Mouse (Mus musculus): ENCODE data around the gene Sycn.
"Not testable (repeated sequence)": the region's sequence is repeated elsewhere in the genome, so short reads cannot be mapped to it uniquely, and the experiment has no call there.

Sycn gene

GRCm38 (mm10) chr7:28540526-28540925 is at the start of gene Sycn:
Gene Sycn, plus strand, starts transcription at chr7:28540885.
- DNase-seq (ENCODE audit: low read depth, low spot score) = no peak

DNA sequence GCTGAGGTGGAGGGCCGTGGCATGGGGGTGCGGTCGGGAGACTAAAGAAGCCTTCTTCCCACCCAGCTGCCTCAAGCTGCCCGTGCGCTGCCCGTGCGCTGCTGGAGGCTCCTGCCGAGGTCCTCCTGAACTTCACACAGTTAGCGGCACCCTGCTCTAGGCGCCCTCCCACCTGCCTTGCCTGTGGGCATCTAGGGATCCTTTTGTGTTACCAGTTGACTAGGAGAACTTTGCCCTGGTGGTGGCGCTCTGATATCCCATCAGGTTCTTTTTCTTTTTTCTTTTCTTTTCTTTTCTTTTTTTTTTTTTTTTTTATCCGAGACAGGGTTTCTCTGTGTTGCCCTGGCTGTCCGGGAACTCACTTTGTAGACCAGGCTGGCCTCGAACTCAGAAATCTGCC is 49.8 kb upstream of the Sycn start:
- DNase-seq (ENCODE audit: low read depth, low spot score) = no peak

GRCm38 (mm10) chr7:28492310-28492709 is 48.4 kb upstream of the Sycn start:
- DNase-seq (ENCODE audit: low read depth, low spot score) = no peak

DNA sequence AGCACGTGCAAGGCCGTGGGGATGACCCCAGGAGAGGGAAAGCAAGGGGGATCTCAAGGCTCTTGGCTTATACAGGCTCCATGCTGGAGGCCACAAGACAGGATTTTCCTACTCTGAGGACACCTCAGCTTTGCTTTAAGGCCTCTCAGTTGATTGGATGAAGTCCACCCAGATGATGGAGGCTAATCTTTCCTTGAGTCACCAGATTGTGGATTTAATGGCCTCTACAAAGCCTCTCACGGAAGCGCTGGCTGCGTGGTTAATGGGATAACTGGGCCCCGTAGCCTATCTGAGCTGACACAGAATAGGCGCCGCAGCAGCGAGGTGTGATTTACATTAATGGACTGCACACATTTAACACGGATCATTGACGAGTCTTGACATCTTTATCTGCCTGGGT is 45.3 kb upstream of the Sycn start:
- DNase-seq (ENCODE audit: low read depth, low spot score) = no peak

- DNase-seq (ENCODE audit: low read depth, low spot score) = no peak
Measured at GRCm38 (mm10) chr7:28505585-28505984, 35.1 kb upstream of the Sycn start.

- DNase-seq (ENCODE audit: low read depth, low spot score) = not testable (repeated sequence)
Measured at GRCm38 (mm10) chr7:28509121-28509520, 31.6 kb upstream of the Sycn start.

DNA sequence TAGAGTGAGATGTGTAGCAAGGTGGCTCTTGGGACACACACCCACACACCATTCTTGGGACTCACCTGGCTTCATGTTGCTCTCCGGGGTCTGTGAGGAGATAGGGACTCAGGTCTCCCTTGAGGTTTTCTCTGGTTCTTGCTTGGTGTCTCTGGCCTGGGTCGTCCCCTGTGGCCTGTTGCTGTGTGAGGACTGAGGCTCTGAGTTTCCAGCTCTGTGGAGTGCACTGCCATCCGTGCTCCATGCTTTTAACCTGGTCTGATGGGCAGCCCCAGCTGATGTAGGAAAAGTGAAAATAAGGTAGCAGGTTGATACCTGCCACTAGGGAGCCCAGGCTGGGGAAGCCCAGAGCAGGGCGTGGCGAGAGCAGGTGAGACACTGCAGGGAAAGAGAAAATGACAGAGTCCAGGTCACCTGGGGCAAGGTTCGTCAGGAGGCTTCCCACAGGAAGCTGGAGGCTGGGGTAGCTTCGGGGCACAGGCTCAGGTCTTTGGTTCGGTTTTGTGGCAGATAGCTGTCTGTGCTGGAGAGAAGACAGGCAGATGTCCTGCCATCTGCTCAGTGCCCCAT is 30.2 kb upstream of the Sycn start, which contains the start of gene Ifnl2:
Gene Ifnl2, minus strand, starts transcription at position 51 of the 570 bp plus-strand sequence.
- DNase-seq (ENCODE audit: low read depth, low spot score) = not testable (repeated sequence)

DNA sequence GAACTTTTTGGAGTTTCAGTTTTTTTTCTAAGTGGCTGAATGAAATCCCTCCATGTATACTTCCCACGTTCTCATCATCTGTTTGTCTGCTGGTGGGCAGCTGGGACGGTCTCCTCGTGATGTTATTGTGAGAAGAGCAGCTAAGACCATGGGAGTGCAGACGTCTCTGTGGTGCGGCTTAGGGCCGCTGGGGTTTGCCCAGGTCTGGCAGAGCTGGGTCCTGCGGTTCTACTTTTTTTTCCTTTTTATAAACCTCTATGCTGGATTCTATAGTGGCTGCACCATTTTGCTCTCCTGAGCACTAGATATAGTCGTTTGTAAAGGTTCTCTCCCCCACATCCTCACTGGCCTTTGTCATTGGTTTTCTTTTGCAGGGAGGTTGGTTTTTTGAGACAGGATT is 29.2 kb upstream of the Sycn start:
- no peak for DNase-seq (ENCODE audit: low read depth, low spot score)

DNA sequence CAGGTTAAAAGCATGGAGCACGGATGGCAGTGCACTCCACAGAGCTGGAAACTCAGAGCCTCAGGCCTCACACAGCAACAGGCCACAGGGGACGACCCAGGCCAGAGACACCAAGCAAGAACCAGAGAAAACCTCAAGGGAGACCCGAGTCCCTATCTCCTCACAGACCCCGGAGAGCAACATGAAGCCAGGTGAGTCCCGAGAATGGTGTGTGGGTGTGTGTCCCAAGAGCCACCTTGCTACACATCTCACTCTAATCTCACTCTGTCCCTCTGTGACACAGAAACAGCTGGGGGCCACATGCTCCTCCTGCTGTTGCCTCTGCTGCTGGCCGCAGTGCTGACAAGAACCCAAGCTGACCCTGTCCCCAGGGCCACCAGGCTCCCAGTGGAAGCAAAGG is 18.1 kb upstream of the Sycn start, which contains the start of gene Ifnl3:
Gene Ifnl3, plus strand, starts transcription at position 301 of the 400 bp plus-strand sequence.
- DNase-seq (ENCODE audit: low read depth, low spot score) = not testable (repeated sequence)

GRCm38 (mm10) chr7:28527922-28528719 is 12.6 kb upstream of the Sycn start:
- peak; percentile 46 for DNase-seq (ENCODE audit: low read depth, low spot score)

DNA sequence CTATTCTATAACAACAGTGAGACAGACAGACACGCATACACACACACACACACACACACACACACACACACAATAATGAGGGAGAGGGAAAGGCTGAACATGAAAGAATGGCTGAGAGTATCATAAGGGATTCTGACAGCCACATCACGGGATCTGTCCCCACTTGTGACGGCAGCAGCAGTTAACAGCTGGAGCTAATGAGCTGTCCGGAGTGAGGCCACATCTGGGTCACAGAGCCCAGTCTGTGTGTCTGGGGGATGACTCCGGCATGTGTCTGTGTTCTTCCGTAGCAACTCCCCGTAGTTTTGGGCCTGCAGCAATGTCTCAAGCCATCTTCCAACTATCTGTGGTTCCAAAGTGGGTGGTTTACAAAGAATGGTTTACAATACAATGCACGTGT is 8.7 kb upstream of the Sycn start:
- DNase-seq (ENCODE audit: low read depth, low spot score) = no peak

GRCm38 (mm10) chr7:28538886-28539285 is 1.8 kb upstream of the Sycn start:
- DNase-seq (ENCODE audit: low read depth, low spot score) = not testable (repeated sequence)

DNA sequence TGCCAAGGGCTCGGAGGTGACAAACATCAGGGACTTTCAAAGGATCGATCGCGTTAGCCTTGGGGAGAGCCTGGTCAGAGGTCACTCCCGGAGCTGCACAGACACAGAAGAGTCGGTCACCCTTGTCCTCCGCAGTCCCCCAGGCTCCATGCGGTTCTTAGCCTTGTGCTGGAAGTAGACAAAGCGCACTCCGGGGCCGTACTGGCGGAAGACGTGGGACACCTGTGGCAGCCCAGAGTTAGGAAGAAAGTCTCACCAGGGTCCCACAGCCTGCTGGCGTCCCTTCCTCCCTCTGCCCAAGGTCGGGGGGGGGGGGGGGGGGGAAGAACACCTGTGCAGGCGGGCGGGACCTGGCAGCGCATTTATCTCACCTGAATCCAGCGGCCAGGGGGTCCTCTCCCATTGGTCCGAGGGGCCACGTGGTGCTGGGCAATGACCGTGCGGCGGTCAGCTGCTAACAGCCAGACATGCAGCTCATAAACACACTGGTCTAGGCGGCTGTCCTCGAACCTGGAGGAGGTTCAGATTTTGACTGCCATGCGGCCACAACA is 3.4 kb downstream of the Sycn start:
- DNase-seq (ENCODE audit: low read depth, low spot score) = no peak

DNA sequence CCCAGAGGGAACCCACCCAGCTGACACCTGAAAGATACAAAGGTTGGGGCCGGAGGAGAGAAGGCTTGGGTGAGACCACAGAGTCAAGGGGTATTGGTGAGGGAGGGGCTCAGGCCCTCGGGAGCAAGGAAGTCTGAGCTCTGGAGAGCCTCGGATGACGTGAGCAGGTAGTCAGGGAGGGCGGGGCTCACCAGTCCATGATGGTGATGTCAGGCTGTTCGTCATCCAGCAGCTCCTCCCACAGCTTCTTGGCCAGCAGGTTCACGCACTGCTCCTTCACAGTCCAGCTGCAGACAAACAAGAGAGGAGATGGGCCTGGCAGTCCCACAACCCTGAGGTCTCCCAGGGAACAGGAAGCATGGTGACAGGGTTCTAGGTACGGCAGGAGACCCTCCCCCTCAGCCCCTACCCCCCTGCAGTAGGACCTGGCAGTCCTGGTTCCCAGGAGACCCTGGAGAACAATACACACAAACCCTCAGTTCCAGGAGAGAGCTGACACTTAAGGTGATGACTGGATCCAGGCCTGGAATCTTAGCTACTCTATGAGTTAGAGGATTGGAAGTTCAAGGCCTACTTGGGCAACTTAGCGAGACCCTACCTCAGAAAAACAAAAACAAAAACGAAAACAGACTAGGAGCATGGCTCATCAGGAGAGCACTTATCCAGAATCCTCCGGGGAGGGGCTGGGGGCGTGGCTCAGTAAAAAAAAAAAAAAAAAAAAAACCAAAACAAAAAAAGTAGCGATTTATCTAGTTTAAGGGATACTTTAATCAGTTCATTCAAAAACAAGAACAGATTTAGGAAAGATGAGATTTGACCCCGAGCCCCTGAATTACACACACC is 4.6 kb downstream of the Sycn start:
- no peak for DNase-seq (ENCODE audit: low read depth, low spot score)

DNA sequence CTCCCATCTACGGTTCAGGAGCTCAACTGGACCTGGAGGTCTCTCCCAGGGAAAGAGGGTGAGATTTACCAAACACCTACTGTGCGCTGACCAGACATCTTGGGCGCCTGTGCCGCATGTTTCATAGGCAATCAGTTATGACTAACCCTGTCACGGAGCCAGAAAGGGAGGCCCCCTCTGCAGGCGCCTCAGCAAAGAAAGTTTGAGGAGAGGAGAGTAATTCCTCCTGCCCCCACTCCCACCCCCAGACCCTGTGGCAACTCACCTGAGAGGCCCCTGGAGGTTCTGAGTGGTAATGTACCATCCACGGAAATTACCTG is 5.2 kb downstream of the Sycn start:
- no peak for DNase-seq (ENCODE audit: low read depth, low spot score)

DNA sequence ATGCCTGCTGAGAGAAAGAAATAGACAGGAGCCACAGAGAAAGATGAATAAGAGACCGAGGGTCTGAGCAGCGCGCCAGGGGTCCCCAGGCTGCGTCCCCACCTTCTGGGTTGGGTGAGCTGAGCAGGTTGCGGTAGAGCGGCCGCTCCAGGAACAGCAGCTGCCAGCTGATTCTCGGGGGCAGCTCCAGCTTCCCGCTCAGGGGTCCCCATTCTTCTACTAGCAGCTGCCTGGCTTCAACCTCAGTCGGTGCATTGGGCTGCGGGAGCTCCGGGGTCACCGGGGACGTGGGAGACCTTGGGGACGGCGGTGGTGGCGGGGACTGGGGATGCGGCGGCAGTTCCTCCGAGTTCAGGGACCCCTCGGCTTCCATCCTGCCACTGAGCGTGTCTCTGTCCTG is 6.0 kb downstream of the Sycn start:
- DNase-seq (ENCODE audit: low read depth, low spot score) = no peak

- no peak for DNase-seq (ENCODE audit: low read depth, low spot score)
Measured at GRCm38 (mm10) chr7:28547154-28547553, 6.5 kb downstream of the Sycn start, which contains the start of gene Nccrp1. Gene Nccrp1, minus strand, starts transcription at chr7:28547254.

DNA sequence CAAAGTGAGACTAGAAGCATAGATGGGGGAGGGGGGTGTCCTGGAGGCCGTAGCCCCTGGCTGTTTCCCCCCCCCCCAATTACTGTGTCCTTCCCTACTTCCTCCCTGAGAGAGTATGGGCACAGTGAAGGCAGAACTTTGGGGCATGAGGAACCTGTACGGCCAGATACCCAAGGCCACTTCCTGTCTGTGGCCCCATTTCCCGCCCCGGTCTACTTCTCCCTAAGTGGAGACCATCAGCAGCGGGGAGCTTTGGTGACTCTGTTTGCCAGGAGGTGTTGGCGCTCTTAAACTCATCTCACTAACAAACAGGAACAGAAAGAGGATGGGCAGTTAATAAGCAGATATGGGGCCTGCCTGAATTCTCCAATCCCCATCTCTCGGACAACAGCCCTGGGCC is 6.9 kb downstream of the Sycn start:
- DNase-seq (ENCODE audit: low read depth, low spot score) = no peak

DNA sequence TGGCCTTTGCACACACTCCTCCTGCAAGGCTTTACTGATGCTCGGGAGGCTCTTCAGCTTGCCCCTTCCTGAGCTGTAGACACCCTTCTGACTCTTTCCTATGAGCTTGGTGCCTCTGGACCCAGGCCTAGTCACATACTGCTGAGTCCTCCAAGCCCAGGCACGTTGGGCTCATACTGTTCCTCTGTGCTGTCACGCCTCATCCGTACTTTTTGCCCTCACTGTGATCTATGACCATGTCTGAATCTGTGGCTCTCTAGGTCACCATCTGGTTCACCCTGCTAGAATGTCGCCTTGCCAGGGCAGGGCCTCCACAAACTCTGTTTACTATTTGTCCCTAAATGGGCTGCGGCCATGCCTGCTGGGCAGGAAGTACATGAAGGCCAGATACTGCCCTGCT is 12.4 kb downstream of the Sycn start:
- no peak for DNase-seq (ENCODE audit: low read depth, low spot score)

DNA sequence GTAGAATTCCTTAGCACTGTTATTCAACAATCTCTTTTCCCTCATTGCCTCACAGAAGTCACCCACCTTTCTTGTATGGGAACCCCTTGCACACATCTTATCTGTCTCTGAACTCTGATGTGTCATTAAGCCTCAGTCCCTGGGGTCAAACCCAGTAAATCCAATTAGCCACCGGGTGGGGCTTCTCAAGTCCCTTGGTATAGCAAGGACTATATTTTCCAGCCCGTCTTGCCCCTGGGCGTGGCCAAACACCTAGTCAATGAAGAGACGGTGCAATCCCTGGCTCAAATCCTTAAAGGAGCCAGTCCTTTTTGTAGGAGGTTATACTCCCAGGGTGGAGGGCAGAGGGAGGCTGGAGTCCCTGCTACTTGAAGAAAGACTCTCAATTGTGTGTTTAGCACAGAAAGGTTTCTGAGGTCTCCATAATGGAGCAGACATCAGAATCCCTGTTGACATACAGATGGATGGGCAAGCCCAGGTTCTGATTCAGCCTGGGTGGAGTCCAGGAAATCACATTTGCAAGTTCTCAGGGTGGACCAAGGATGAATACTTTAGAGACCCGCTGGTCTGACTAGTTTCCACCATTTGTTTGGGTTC is 15.4 kb downstream of the Sycn start:
- no peak for DNase-seq (ENCODE audit: low read depth, low spot score)

DNA sequence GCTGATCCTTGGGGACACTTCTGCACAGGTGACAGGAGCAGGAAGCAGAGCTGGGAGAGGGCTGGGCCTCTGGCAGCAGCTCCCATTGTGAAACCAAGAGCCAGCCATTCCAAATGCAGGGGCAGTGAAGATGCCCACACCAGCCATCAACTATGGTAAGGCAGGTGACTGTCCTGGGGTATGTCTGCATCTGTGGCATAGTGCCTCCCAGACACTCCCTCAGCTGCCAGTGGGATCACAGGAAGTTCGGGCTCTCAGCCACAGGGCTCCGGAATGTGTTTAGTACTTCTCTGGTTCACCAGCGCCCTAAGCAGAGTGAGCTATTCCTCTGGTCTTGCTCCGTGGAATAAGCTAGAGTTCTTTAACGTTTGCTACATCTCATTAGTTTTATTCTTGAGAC is 16.4 kb downstream of the Sycn start:
- DNase-seq (ENCODE audit: low read depth, low spot score) = no peak

GRCm38 (mm10) chr7:28557708-28558107 is 17.0 kb downstream of the Sycn start:
- DNase-seq (ENCODE audit: low read depth, low spot score) = no peak

Measured in embryo, embryonic 11.5 days (tissue).